Mouse (Mus musculus) layer of hippocampus, postnatal 10 days (tissue): ENCODE results near the gene Ccr2. TPM values are rescaled to one million over a fixed set of nuclear protein-coding genes. Genes with fewer than 3 reads are reported as not detected.
"Not testable (repeated sequence)": the region's sequence is repeated elsewhere in the genome, so short reads cannot be mapped to it uniquely, and the experiment has no call there.

Source experiments
- DNase-seq, 2 experiments: peaks; one replicate each; pipeline ENCODE4 v3.0.0; 2021; ENCODE audit warnings: low spot score in 2 of 2
- long read RNA-seq: library from polyadenylated mRNA; stranded (forward); transcript quantifications from one replicate; pipeline ENCODE4 v2.0.0, GENCODE M21; 2023
- total RNA-seq, 2 experiments: library from RNA; stranded (reverse); gene quantifications; 2 replicates each; pipeline ENCODE4 v1.2.3; 2021

The Ccr2 gene
- total RNA-seq: under 1 TPM in 1 of 2 experiments, not detected in 1; 0.29 TPM
- long read RNA-seq: 0 reads

DNA sequence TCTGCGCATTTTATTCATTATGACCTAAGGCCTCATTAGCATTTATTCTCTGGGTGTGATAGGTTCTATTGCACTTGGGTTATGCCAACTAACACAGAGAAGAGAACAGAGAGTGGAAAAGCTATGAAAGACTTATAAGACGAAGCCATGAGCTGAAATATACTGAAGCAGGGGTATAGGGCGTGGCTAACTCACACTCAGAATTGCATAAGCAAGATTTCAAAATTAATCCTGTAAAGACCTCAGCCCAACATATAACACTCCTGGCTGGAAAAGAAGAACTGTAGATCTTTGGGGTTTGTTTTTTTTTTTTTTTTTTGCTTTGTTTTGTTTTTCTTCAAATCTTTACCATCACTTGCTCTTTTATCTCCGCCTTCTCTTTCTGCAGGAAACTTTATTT lies at the start of gene Ccr2:
TSS of gene Ccr2 (plus strand) at position 228 of the 400 bp plus-strand sequence.
- DNase-seq: no peak

GRCm38 (mm10) chr9:124053532-124053931 lies 48.2 kb upstream of the Ccr2 start:
- no peak for DNase-seq

- no peak for DNase-seq
Observed at GRCm38 (mm10) chr9:124056158-124056709, 45.5 kb upstream of the Ccr2 start.

DNA sequence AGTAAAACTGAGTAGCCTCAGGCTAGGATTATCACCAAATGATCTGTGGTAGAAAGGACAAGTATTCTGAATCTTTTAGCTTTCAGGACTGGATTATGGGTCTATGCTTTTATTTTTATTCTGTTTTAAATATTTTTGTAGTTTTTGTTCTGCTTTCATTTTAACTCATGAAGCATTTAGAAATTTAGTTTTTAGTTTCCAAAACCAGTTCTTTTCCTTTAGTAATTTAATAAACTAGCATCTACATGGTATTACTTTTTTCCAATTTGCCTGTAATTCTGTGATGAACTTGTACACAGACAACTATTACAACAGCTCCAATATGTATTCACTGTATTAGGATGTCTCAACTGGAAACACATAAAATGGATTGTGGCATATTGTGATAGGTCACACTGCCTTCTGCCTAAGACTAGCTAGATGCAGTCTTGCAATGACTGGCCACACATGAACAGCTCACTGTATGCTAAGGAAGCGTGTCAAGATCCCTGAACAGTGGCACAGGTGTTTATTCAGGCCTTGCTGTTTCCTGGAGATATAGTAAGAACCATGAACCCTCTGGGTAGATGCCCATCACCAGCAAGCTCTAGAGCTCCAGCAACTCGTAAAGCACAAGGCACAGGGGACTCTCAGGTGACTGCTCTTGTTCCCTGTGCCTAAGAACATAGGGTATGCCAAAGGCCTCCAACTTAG lies 41.9 kb upstream of the Ccr2 start:
- DNase-seq: no peak

GRCm38 (mm10) chr9:124061474-124062432 lies 40.0 kb upstream of the Ccr2 start:
- DNase-seq: not testable (repeated sequence)

DNA sequence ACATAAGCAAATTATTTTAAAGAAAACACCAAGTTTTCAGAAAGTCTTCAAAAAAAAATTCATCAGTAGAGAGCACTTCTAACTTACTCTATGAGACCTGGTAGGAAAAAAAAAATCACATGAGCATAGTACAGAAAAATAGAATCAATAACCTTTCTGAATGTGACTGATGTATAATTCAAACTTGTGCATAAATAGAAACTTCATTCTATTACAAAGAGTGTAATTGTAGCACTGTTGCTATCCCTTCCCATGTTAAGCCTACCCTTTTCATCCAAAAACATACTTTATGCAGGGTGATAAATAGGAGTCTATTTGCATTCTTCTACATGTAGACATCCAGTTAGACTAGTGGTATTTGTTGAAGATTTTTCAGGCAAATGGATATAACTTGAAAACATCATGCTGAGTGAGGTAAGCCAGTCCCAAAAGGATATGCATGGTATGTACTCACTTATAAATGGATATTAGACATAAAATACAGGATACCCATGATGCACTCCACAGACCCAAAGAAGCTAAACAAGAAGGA lies 35.1 kb upstream of the Ccr2 start:
- no peak for DNase-seq

- DNase-seq: no peak
Observed at GRCm38 (mm10) chr9:124068098-124069058, 33.4 kb upstream of the Ccr2 start.

- DNase-seq: no peak
Observed at GRCm38 (mm10) chr9:124071506-124071905, 30.2 kb upstream of the Ccr2 start.

GRCm38 (mm10) chr9:124079803-124080202 lies 21.9 kb upstream of the Ccr2 start:
- DNase-seq: no peak

- DNase-seq: not testable (repeated sequence)
Observed at GRCm38 (mm10) chr9:124080471-124080870, 21.3 kb upstream of the Ccr2 start.

DNA sequence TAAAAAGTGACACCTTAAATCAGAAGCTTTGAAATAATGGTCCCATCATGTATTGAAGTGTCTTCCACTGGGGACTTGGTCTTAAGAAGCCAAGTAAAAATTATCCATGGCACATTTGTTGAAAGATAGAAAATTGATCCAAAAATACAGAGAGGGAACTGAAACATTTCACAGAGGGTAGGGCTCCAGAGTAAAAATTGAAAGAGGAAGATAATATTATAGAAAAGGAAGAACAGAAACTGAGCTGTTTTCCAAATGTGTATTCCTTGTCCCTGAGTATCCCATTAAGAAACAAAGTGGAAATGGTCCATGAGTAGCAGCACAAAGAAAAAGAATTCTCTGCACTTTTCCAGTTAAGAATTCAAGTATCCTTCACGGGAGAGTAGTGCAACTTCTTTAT lies 11.3 kb upstream of the Ccr2 start:
- no peak for DNase-seq

GRCm38 (mm10) chr9:124099127-124099526 lies 2.6 kb upstream of the Ccr2 start:
- DNase-seq: no peak

DNA sequence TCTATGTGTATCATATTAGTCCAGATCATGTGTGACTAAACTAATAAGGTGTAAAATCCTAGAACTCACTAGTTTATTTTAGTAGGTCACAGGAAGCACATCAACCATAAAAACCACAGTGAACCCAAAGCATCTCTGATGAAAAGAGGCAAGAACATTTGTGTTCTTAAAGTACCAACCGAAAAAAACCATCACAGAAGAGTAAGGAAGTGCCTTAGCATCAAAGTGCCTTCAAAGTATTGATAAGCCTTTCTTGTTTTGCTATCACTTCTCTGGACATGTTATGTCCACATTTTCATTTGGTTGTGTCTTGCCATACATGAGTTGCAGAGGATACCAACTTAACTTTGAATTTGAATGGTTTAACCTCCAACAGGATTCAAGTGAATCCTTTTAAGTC lies 1.4 kb upstream of the Ccr2 start:
- DNase-seq: no peak

- no peak for DNase-seq
Observed at GRCm38 (mm10) chr9:124103199-124103598, 1.4 kb downstream of the Ccr2 start.

DNA sequence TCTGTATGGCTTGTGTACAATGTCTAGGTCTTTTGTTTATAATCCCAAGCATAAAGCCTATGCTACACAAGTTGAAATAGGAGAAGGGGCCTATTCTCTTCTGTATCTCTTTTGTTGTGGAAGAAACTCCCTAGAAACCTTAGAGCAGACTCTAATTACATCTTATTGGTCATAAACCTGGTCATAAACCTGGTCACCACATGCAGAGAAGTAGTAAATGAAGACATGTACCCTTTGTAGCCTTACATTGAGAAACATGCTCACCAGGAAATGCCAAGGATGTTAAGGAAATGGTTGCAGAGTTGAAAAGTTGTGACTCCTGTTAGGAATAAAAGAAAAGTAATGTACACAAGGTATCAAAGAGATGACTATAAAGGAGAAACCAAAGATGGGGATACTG lies 3.4 kb downstream of the Ccr2 start:
- no peak for DNase-seq

GRCm38 (mm10) chr9:124107232-124107631 lies 5.5 kb downstream of the Ccr2 start:
- no peak for DNase-seq

DNA sequence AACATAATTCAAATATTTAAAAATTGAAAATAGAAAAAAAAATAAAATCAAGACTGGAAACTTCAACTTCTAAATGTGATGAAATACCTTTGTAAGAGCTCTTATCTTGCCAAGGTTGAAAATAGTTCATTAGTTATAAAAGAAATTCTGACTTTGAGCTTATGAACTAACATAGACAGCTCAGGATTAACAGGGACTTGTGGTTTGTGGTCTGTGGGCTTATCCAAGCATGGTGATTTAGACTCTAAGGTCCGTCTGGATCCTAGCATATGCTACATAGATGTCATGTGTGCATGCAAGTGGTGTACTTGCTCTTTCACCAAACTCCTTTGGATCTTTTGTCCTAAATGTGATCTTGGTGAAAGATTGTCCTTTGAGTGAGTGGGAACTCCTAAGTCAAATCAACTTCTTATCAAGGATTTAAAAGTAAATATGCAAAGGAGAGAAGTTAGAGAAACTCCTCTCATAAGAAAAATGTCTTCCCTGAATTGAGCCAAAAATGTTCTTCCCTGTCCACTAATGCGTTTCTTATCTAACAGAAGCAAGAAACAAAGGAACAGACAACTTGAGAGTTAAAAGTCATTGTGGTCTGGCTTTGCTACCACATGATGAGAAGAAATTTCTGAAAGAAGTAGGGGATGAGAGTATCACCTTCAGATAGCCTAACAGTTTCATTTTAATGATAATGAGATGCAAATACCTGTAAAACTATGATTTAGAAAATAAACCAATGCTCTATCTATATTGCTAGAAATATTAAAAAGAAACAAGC lies 6.8 kb downstream of the Ccr2 start:
- no peak for DNase-seq

DNA sequence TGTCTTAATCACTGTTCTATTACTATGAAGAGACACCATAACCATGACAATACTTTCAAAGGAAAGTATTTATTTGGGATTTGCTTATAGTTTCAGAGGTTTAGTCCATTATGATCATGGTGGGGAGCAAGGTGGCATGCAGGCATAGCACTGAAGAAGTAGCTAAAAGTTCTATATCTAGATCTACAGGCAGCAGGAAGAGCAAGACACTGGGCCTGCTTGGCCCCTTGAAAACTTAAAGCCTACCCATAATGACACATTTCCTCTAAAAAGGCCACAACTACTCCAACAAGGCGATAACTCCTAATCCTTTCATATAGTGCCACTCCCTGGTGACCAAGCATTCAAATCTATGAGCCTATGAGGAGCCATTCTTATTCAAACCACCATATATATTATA lies 10.2 kb downstream of the Ccr2 start:
- DNase-seq: no peak

GRCm38 (mm10) chr9:124112591-124113239 lies 11.0 kb downstream of the Ccr2 start:
- no peak for DNase-seq
